Mouse (Mus musculus): ENCODE measurements around the gene Sap30l. TPM values are rescaled to one million over a fixed set of nuclear protein-coding genes. Genes with fewer than 3 reads are reported as not detected.

The Sap30l gene
- 25.7 and 29.2 TPM in 2 replicates for total RNA-seq (2012; rRNA removed)

GRCm38 (mm10) chr11:57800971-57801765 lies at the start of gene Sap30l:
TSS of gene Sap30l (plus strand) at chr11:57801637.
- peak within 1 kb of the TSS; percentile 87 to 94 for H3K4me3 ChIP-seq (ENCODE audit: insufficient read depth in 1 of 2, low read depth in 1 of 2, low read length in 2 of 2, poor library complexity in 1 of 2, severe bottlenecking in 1 of 2)
- TF ChIP-seq MAFK (IDR thresholded peaks at IDR 0.05; ENCODE audit: insufficient read depth, low read depth, low read length) (no peak), CHD2 (IDR thresholded peaks at IDR 0.05; ENCODE audit: low read depth, low read length) (peak; percentile 84), ZC3H11A (IDR thresholded peaks at IDR 0.05; ENCODE audit: borderline replicate concordance, low read depth, low read length) (no peak)
- DNase-seq (ENCODE audit: low read depth, low spot score), result peak; percentile 89
- no peaks in the 10 kb centered on the region for H3K36me3 ChIP-seq (ENCODE audit: control insufficient read depth, insufficient read depth, low read length, poor library complexity, severe bottlenecking)
- no peak within 1 kb of the TSS; the same call in 1 of the 2 replicates for H3K27ac ChIP-seq (ENCODE audit: insufficient read depth, low read depth, low read length, poor library complexity, severe bottlenecking)
- no peaks in the 10 kb centered on the region for H3K9me3 ChIP-seq (ENCODE audit: control insufficient read depth, insufficient read depth, low read depth, low read length)
- peak within 1 kb of the TSS; percentile 75 for H3K9ac ChIP-seq (ENCODE audit: insufficient read depth, low read depth, low read length, poor library complexity, severe bottlenecking)
- H3K4me1 ChIP-seq (ENCODE audit: control insufficient read depth in 2 of 2, insufficient read depth in 2 of 2, low read length in 2 of 2, poor library complexity in 1 of 2), result peaks cover 2 to 7% of the 10 kb centered on the region in 2 experiments; a peak in 3 of 4 replicates
- in situ Hi-C loops (cut with MboI; ENCODE audit: low sequenced_read_pairs in 2 of 2, unreplicated experiment in 2 of 2), result no loop called here

GRCm38 (mm10) chr11:57753538-57754203 lies 47.8 kb upstream of the Sap30l start:
- no peak for DNase-seq (ENCODE audit: low read depth, low spot score)

GRCm38 (mm10) chr11:57758621-57759020 lies 42.8 kb upstream of the Sap30l start:
- H3K9me3 ChIP-seq (ENCODE audit: control insufficient read depth, insufficient read depth, low read depth, low read length), result no peaks in the 10 kb centered on the region
- no peak overlapping the region; the same call in 1 of the 2 replicates for H3K27ac ChIP-seq (ENCODE audit: insufficient read depth, low read depth, low read length, poor library complexity, severe bottlenecking)
- H3K36me3 ChIP-seq (ENCODE audit: control insufficient read depth, insufficient read depth, low read length, poor library complexity, severe bottlenecking), result no peaks in the 10 kb centered on the region; the same call in 1 of the 2 replicates
- in situ Hi-C loops (cut with MboI; ENCODE audit: low sequenced_read_pairs in 2 of 2, unreplicated experiment in 2 of 2), result no loop called here
- TF ChIP-seq MAFK (IDR thresholded peaks at IDR 0.05; ENCODE audit: insufficient read depth, low read depth, low read length), result no peak
- TF ChIP-seq CHD2 (IDR thresholded peaks at IDR 0.05; ENCODE audit: low read depth, low read length), result no peak
- TF ChIP-seq ZNF384 (IDR thresholded peaks at IDR 0.05; ENCODE audit: low read depth, low read length), result no peak
- no peak for TF ChIP-seq HCFC1 (IDR thresholded peaks at IDR 0.05; ENCODE audit: borderline replicate concordance, insufficient read depth, low read length)
- TF ChIP-seq ZC3H11A (IDR thresholded peaks at IDR 0.05; ENCODE audit: borderline replicate concordance, low read depth, low read length), result no peak
- H3K4me1 ChIP-seq (ENCODE audit: control insufficient read depth in 2 of 2, insufficient read depth in 2 of 2, low read length in 2 of 2, poor library complexity in 1 of 2), result no peaks in the 10 kb centered on the region
- H3K9ac ChIP-seq (ENCODE audit: insufficient read depth, low read depth, low read length, poor library complexity, severe bottlenecking), result no peak overlapping the region
- H3K4me3 ChIP-seq (ENCODE audit: insufficient read depth in 1 of 2, low read depth in 1 of 2, low read length in 2 of 2, poor library complexity in 1 of 2, severe bottlenecking in 1 of 2), result no peak overlapping the region
- DNase-seq (ENCODE audit: low read depth, low spot score), result no peak

More at GRCm38 (mm10) chr11:57753538-57754203, 47.8 kb upstream of the Sap30l start:
- Histone ChIP-seq H3K27ac (ENCODE audit: insufficient read depth, low read depth, low read length, poor library complexity, severe bottlenecking) (no peak overlapping the region), H3K9ac (ENCODE audit: insufficient read depth, low read depth, low read length, poor library complexity, severe bottlenecking) (no peak overlapping the region), H3K4me1 (ENCODE audit: control insufficient read depth in 2 of 2, insufficient read depth in 2 of 2, low read length in 2 of 2, poor library complexity in 1 of 2) (no peaks in the 10 kb centered on the region), H3K36me3 (ENCODE audit: control insufficient read depth, insufficient read depth, low read length, poor library complexity, severe bottlenecking) (no peaks in the 10 kb centered on the region; the same call in 1 of the 2 replicates), H3K4me3 (ENCODE audit: insufficient read depth in 1 of 2, low read depth in 1 of 2, low read length in 2 of 2, poor library complexity in 1 of 2, severe bottlenecking in 1 of 2) (no peak overlapping the region), H3K9me3 (ENCODE audit: control insufficient read depth, insufficient read depth, low read depth, low read length) (no peaks in the 10 kb centered on the region)
- in situ Hi-C loops (cut with MboI; ENCODE audit: low sequenced_read_pairs in 2 of 2, unreplicated experiment in 2 of 2), result no loop called here
- TF ChIP-seq HCFC1 (IDR thresholded peaks at IDR 0.05; ENCODE audit: borderline replicate concordance, insufficient read depth, low read length), result no peak
- TF ChIP-seq ZC3H11A (IDR thresholded peaks at IDR 0.05; ENCODE audit: borderline replicate concordance, low read depth, low read length), result no peak
- TF ChIP-seq ZNF384 (IDR thresholded peaks at IDR 0.05; ENCODE audit: low read depth, low read length), result no peak

GRCm38 (mm10) chr11:57760509-57761058 lies 40.9 kb upstream of the Sap30l start:
- no peak overlapping the region for H3K9ac ChIP-seq (ENCODE audit: insufficient read depth, low read depth, low read length, poor library complexity, severe bottlenecking)
- H3K9me3 ChIP-seq (ENCODE audit: control insufficient read depth, insufficient read depth, low read depth, low read length), result no peaks in the 10 kb centered on the region
- DNase-seq (ENCODE audit: low read depth, low spot score), result no peak
- TF ChIP-seq MAFK (IDR thresholded peaks at IDR 0.05; ENCODE audit: insufficient read depth, low read depth, low read length) (no peak), HCFC1 (IDR thresholded peaks at IDR 0.05; ENCODE audit: borderline replicate concordance, insufficient read depth, low read length) (no peak), ZNF384 (IDR thresholded peaks at IDR 0.05; ENCODE audit: low read depth, low read length) (no peak), CHD2 (IDR thresholded peaks at IDR 0.05; ENCODE audit: low read depth, low read length) (no peak), ZC3H11A (IDR thresholded peaks at IDR 0.05; ENCODE audit: borderline replicate concordance, low read depth, low read length) (no peak)
- no peaks in the 10 kb centered on the region; the same call in 1 of the 2 replicates for H3K36me3 ChIP-seq (ENCODE audit: control insufficient read depth, insufficient read depth, low read length, poor library complexity, severe bottlenecking)
- H3K27ac ChIP-seq (ENCODE audit: insufficient read depth, low read depth, low read length, poor library complexity, severe bottlenecking), result no peak overlapping the region
- peaks cover 0 to 2% of the 10 kb centered on the region in 2 experiments; a peak in 1 of 4 replicates for H3K4me1 ChIP-seq (ENCODE audit: control insufficient read depth in 2 of 2, insufficient read depth in 2 of 2, low read length in 2 of 2, poor library complexity in 1 of 2)
- H3K4me3 ChIP-seq (ENCODE audit: insufficient read depth in 1 of 2, low read depth in 1 of 2, low read length in 2 of 2, poor library complexity in 1 of 2, severe bottlenecking in 1 of 2), result no peak overlapping the region
- in situ Hi-C loops (cut with MboI; ENCODE audit: low sequenced_read_pairs in 2 of 2, unreplicated experiment in 2 of 2), result no loop called here
